In the genomic region with DNA sequence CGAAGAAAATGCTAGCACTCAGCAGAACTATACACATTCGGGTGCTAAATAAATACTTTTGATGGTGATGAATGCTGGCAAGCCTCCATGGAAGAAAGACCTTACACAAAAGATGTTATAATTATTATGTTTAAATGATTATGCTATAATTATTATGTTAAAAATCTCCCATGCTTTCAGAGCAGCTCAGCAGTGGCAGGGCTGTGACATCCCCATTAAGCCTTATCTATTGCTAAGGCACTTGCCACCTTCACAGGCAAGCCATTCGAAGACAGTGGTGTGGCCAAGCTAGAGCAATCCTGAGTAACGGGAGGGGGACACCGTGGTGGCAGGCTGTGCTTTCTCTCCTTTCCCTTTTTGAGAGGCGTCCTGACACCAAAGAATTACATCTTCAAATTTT, we compare ENCODE assay signal across 18 mouse cellular contexts.
A peak's percentile ranks its signal among the peaks of the same experiment; 100 is the strongest.
DNase-seq lines count a peak whose midpoint lies in the region; ATAC-seq and TF ChIP-seq lines count a peak whose summit lies in the region.
"Had no signal": no experiment of that assay in that cellular context is flagged by ENCODE, and none has a peak within 500 bp of the region (broad histone marks: within the 10 kb centered on the region; RNA-seq: fewer than 3 reads in every experiment).

No protein-coding gene starts in this region.

- no peak overlapping the region for H3K9ac ChIP-seq in forebrain, embryonic 14.5 days (ENCODE audit: low read length)
- no peak overlapping the region for H3K9ac ChIP-seq in forebrain, embryonic 11.5 days (ENCODE audit: low read length)
- no peak overlapping the region for H3K9ac ChIP-seq in forebrain, embryonic 16.5 days (replicated peaks; ENCODE audit: low read depth, low read length)
- H3K9ac ChIP-seq: embryonic facial prominence, embryonic 12.5 days had no signal

- H3K4me2 ChIP-seq in forebrain, embryonic 14.5 days (ENCODE audit: low read length): no peak overlapping the region
- no peak overlapping the region for H3K4me2 ChIP-seq in forebrain, embryonic 11.5 days (ENCODE audit: low read depth, low read length, severe bottlenecking)
- peak overlapping the region; percentile 28 for H3K4me2 ChIP-seq in forebrain, embryonic 16.5 days (ENCODE audit: low read length)
- H3K4me2 ChIP-seq: embryonic facial prominence, embryonic 12.5 days had no signal

- H3K36me3 ChIP-seq in forebrain, embryonic 14.5 days (ENCODE audit: control insufficient read depth, insufficient read depth, low read length): no peaks in the 10 kb centered on the region
- H3K36me3 ChIP-seq in forebrain, embryonic 11.5 days (ENCODE audit: control insufficient read depth, insufficient read depth, low read length): no peaks in the 10 kb centered on the region
- H3K36me3 ChIP-seq in forebrain, embryonic 16.5 days (ENCODE audit: control insufficient read depth, insufficient read depth): no peaks in the 10 kb centered on the region
- H3K36me3 ChIP-seq: embryonic facial prominence, embryonic 10.5 days; embryonic facial prominence, embryonic 12.5 days had no signal

- H3K27ac ChIP-seq in forebrain, embryonic 14.5 days (ENCODE audit: low read depth, low read length): no peak overlapping the region
- H3K27ac ChIP-seq in forebrain, embryonic 11.5 days (ENCODE audit: low read depth, low read length): no peak overlapping the region
- peak overlapping the region; percentile 50; the same call in 1 of the 2 replicates for H3K27ac ChIP-seq in forebrain, embryonic 16.5 days (ENCODE audit: low read length)
- H3K27ac ChIP-seq: embryonic facial prominence, embryonic 10.5 days; embryonic facial prominence, embryonic 12.5 days had no signal

- no peak for ATAC-seq in forebrain, embryonic 14.5 days
- ATAC-seq in forebrain, embryonic 11.5 days (replicated peaks; ENCODE audit: low FRiP score): no peak
- peak; percentile 76 for ATAC-seq in forebrain, embryonic 16.5 days

- no peaks in the 10 kb centered on the region for H3K27me3 ChIP-seq in forebrain, embryonic 14.5 days (replicated peaks; ENCODE audit: control insufficient read depth, insufficient read depth, low read length)
- H3K27me3 ChIP-seq in forebrain, embryonic 11.5 days (ENCODE audit: control insufficient read depth, insufficient read depth, low read length): no peaks in the 10 kb centered on the region
- no peaks in the 10 kb centered on the region for H3K27me3 ChIP-seq in forebrain, embryonic 16.5 days (replicated peaks; ENCODE audit: control insufficient read depth, insufficient read depth, low read length)
- H3K27me3 ChIP-seq: embryonic facial prominence, embryonic 12.5 days had no signal

- DNase-seq in forebrain, embryonic 14.5 days (ENCODE audit: low spot score): peak; percentile 46
- DNase-seq in forebrain, embryonic 11.5 days (ENCODE audit: low spot score): no peak
- DNase-seq in brain, embryonic 14.5 days (ENCODE audit: low read depth): peak; percentile 47
- peak; percentile 55 for DNase-seq in retina, embryonic 14.5 days (ENCODE audit: low spot score)
- no peak for DNase-seq in spleen, postnatal 36 days (ENCODE audit: low spot score in 2 of 2)
- DNase-seq in gastrocnemius, postnatal 25 days: no peak
- DNase-seq in kidney, postnatal 10 days: no peak
- DNase-seq: adrenal gland, adult 2 months; adrenal gland, postnatal 10 days; adrenal gland, postnatal 25 days; cerebellum, adult 11-12 months; cerebellum, adult 2 months; cerebellum, adult 9-10 months; cerebellum, postnatal 10 days; cerebellum, postnatal 25 days had no signal

- TF ChIP-seq CTCF in brain, embryonic 14.5 days (IDR thresholded peaks at IDR 0.05; ENCODE audit: borderline replicate concordance, extremely low read depth, insufficient read depth, insufficient read length): no peak

- no peak overlapping the region for H3K4me3 ChIP-seq in forebrain, embryonic 14.5 days (ENCODE audit: low read depth, low read length)
- H3K4me3 ChIP-seq in forebrain, embryonic 11.5 days (ENCODE audit: low read depth, low read length): no peak overlapping the region
- H3K4me3 ChIP-seq in forebrain, embryonic 16.5 days (replicated peaks; ENCODE audit: low read length): no peak overlapping the region
- H3K4me3 ChIP-seq: embryonic facial prominence, embryonic 10.5 days; embryonic facial prominence, embryonic 12.5 days had no signal

- 44% methylated on average over 6 of the region's 6 CpGs for WGBS in forebrain, embryonic 14.5 days
- WGBS in forebrain, embryonic 11.5 days: 72% methylated on average over 6 of the region's 6 CpGs
- WGBS in forebrain, embryonic 16.5 days: 37% methylated on average over 6 of the region's 6 CpGs

- no peaks in the 10 kb centered on the region for H3K9me3 ChIP-seq in forebrain, embryonic 14.5 days (replicated peaks; ENCODE audit: control insufficient read depth, low read length)
- H3K9me3 ChIP-seq in forebrain, embryonic 11.5 days (ENCODE audit: control insufficient read depth, low read length): no peaks in the 10 kb centered on the region
- H3K9me3 ChIP-seq in forebrain, embryonic 16.5 days (ENCODE audit: control insufficient read depth, low read length): no peaks in the 10 kb centered on the region
- H3K9me3 ChIP-seq: embryonic facial prominence, embryonic 10.5 days; embryonic facial prominence, embryonic 12.5 days had no signal

- peaks cover 6% of the 10 kb centered on the region; the same call in 1 of the 2 replicates for H3K4me1 ChIP-seq in forebrain, embryonic 14.5 days (ENCODE audit: control insufficient read depth, insufficient read depth, low read length)
- H3K4me1 ChIP-seq in forebrain, embryonic 11.5 days (replicated peaks; ENCODE audit: control insufficient read depth, insufficient read depth, low read length): no peaks in the 10 kb centered on the region
- H3K4me1 ChIP-seq in forebrain, embryonic 16.5 days (replicated peaks; ENCODE audit: control insufficient read depth, insufficient read depth, low read length): peaks cover 13% of the 10 kb centered on the region
- H3K4me1 ChIP-seq: embryonic facial prominence, embryonic 12.5 days had no signal

- no peak for TF ChIP-seq POLR2A in brain, embryonic 14.5 days (IDR thresholded peaks at IDR 0.05; ENCODE audit: borderline replicate concordance, extremely low read depth, insufficient read depth, insufficient read length, poor library complexity, severe bottlenecking)

Comparison
In these comparisons a context has a peak if more than half of its experiments do, and no peak if none do; other contexts are left out.
1. DNase-seq: peak in forebrain, embryonic 14.5 days (single experiment), brain, embryonic 14.5 days (single experiment) and retina, embryonic 14.5 days (single experiment); none in forebrain, embryonic 11.5 days (single experiment), spleen, postnatal 36 days (0 of 2), gastrocnemius, postnatal 25 days (single experiment) and kidney, postnatal 10 days (single experiment).